Mouse (Mus musculus) midbrain, postnatal 0 days (tissue): ENCODE data around the gene Gm20388. TPM values are rescaled to one million over a fixed set of nuclear protein-coding genes. Genes with fewer than 3 reads are reported as not detected.

ENCODE experiments used
- ATAC-seq: fragments of 200-750 bp; cut with Nextera tagmentation; 2 replicates; pipeline ENCODE4 v1.8.0; 2017; ENCODE audit warnings: moderate number of reproducible peaks, mild to moderate bottlenecking, moderate TSS enrichment, moderate library complexity; ENCODE audit not compliant: low FRiP score
- DNase-seq: peaks from one replicate; pipeline ENCODE4 v3.0.0-alpha.2; 2015; ENCODE audit warnings: low spot score
- H3K27ac ChIP-seq: fragments of 300-500 bp; sonication (generic); 2 replicates; pipeline ENCODE4 v1.5.1; 2014; ENCODE audit warnings: low read depth, mild to moderate bottlenecking, low read length, mixed read lengths
- H3K27me3 ChIP-seq: fragments of 300-500 bp; sonication (generic); 2 replicates; pipeline ENCODE4 v1.6.1; 2014; ENCODE audit warnings: low read length, control low read depth, mixed read lengths; ENCODE audit not compliant: insufficient read depth
- H3K36me3 ChIP-seq: fragments of 300-500 bp; sonication (generic); 2 replicates; pipeline ENCODE4 v1.6.1; 2014; ENCODE audit warnings: low read length, control low read depth, mixed read lengths; ENCODE audit not compliant: insufficient read depth
- H3K4me1 ChIP-seq: fragments of 300-500 bp; sonication (generic); 2 replicates; pipeline ENCODE4 v1.6.1; 2014; ENCODE audit warnings: mild to moderate bottlenecking, control low read depth, antibody characterized with exemption, low read length, mixed read lengths; ENCODE audit not compliant: insufficient read depth
- H3K4me2 ChIP-seq: fragments of 300-500 bp; sonication (generic); 2 replicates; pipeline ENCODE4 v1.6.1; 2014; ENCODE audit warnings: low read depth, mild to moderate bottlenecking, low read length, mixed read lengths; ENCODE audit not compliant: poor library complexity, severe bottlenecking
- H3K4me3 ChIP-seq: fragments of 300-500 bp; sonication (generic); 2 replicates; pipeline ENCODE4 v1.5.1; 2014; ENCODE audit warnings: low read depth, mild to moderate bottlenecking, low read length, moderate library complexity
- H3K9ac ChIP-seq: fragments of 300-500 bp; sonication (generic); replicated peaks from 2 replicates; pipeline ENCODE4 v1.6.1; 2014; ENCODE audit warnings: mild to moderate bottlenecking, low read length, moderate library complexity, mixed read lengths; ENCODE audit not compliant: poor library complexity, severe bottlenecking
- H3K9me3 ChIP-seq: fragments of 300-500 bp; sonication (generic); 2 replicates; pipeline ENCODE4 v1.6.1; 2016; ENCODE audit warnings: low read length, control low read depth
- CTCF ChIP-seq: IDR thresholded peaks from 2 replicates; pipeline ENCODE4 v1.5.1; 2016; ENCODE audit warnings: antibody characterized with exemption, mild to moderate bottlenecking
- WGBS: fragments of 180-500 bp; shearing (Covaris S2); extraction: QIAGEN DNeasy Blood & Tissue Kit; methylation state at CpG from one replicate; pipeline ENCODE4 v1.1.7; 2014; 5-methylcytosine and 5-hydroxymethylcytosine counted together
- polyA plus RNA-seq: library from polyadenylated mRNA; unstranded; fragments of >200 nt; fragmentation: Nextera tagmentation; extraction: Ambion mirVana; gene quantifications from 2 replicates; pipeline ENCODE4 v1.2.1, GENCODE M21; 2015
- total RNA-seq: library from RNA; depleted of rRNA; stranded (reverse); fragments of >200 nt; gene quantifications from 2 replicates; pipeline ENCODE4 v1.2.3, GENCODE M21; 2014

Gene Gm20388
- total and polyA plus RNA-seq, 2 experiments from 2014 or later = 74.2 TPM; not detected in 1

GRCm38 (mm10) chr8:123036956-123037355 lies 3126.3 kb downstream of the Gm20388 start:
- Histone ChIP-seq H3K4me2 (no peak overlapping the region), H3K4me1 (peaks cover 16% of the 10 kb centered on the region), H3K4me3 (no peak overlapping the region), H3K9me3 (no peaks in the 10 kb centered on the region), H3K9ac (no peak overlapping the region), H3K27ac (no peak overlapping the region), H3K36me3 (no peaks in the 10 kb centered on the region), H3K27me3 (no peaks in the 10 kb centered on the region)
- DNase-seq = no peak
- 57% methylated on average over 3 of the region's 3 CpGs for WGBS
- no peak for ATAC-seq
- TF ChIP-seq CTCF = no peak

DNA sequence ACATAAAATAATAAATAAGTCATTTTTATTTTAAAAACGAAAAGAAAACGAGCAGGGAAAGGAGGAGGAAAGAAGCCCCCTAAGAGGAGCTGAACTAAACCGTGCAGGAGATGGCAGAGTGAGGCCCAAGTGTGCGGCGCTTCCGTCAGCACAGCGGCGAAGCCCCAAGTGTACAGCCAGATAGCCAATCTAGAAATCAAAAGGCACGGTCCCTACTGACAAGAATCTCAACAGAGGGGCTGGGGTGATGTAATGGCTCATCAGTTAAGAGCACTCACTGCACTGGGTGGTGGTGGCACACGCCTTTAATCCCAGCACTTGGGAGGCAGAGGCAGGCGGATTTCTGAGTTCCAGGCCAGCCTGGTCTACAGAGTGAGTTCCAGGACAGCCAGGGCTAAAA lies 3126.8 kb downstream of the Gm20388 start:
- no peak for ATAC-seq

DNA sequence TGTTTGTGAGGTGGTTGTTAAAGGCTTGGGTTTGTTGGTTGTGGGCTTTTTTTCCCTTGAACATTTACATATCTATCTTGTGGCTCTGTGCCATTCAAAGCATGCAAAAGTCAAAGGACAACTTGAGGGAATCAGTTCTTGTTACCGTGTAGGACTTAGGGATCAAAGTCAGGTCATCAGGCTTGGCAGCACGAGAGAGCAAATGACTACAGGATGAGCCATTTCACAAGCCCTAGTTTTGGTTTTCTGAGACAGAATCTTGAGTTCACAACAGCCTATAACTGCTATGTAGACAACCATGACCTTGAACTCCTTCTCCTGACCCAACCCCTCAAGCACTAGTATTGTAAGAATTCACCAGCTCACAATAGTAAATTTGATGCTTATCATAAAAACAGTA lies 3127.7 kb downstream of the Gm20388 start:
- no peak for TF ChIP-seq CTCF
- no peak overlapping the region for H3K27ac ChIP-seq
- H3K27me3 ChIP-seq = no peaks in the 10 kb centered on the region
- peaks cover 19% of the 10 kb centered on the region for H3K4me1 ChIP-seq
- H3K36me3 ChIP-seq = no peaks in the 10 kb centered on the region
- H3K9ac ChIP-seq = no peak overlapping the region
- no peak overlapping the region for H3K4me3 ChIP-seq
- no peak for DNase-seq
- no peaks in the 10 kb centered on the region for H3K9me3 ChIP-seq
- H3K4me2 ChIP-seq = no peak overlapping the region
- no peak for ATAC-seq
- WGBS = 48% methylated on average over 2 of the region's 2 CpGs

More for the DNA sequence above, 3126.8 kb downstream of the Gm20388 start:
- peaks cover 16% of the 10 kb centered on the region for H3K4me1 ChIP-seq
- H3K27ac ChIP-seq = no peak overlapping the region
- TF ChIP-seq CTCF = no peak
- H3K27me3 ChIP-seq = no peaks in the 10 kb centered on the region
- H3K4me3 ChIP-seq = no peak overlapping the region
- 85% methylated on average over 11 of the region's 11 CpGs for WGBS
- H3K9ac ChIP-seq = no peak overlapping the region
- H3K36me3 ChIP-seq = no peaks in the 10 kb centered on the region
- H3K4me2 ChIP-seq = no peak overlapping the region
- no peaks in the 10 kb centered on the region for H3K9me3 ChIP-seq
- no peak for DNase-seq

DNA sequence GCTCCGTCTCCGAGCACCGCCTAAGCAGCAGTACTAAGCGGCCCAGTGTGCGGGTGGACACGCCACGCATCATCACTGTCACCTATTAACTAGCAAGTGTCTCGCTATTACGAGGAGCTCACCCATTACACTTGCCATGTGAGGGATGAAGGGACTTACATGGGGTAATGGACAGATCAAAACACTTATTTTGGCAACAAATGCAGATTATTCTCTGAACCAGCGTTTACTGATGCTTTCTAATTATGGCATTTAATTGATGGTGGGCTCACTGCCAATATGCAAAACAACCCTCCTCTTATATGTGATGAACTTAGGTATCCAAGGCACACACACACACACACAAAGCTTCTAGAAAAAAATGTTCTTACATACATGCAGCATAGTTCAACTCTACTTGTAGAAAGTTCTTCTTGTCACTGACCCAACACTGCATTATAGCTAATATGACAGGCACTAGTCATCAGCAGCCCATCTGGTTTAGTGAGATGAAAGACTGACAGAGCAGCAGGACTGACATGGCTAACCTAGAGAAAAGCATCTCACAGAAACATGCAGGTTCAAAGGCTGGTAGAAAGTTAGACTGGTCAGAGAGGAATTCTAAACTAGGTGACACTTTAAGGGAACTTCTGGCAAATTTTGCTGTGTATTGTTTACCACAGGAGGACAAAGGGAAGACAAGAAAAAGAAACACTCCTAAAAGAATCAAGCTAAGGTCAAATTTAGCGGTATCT lies 3128.9 kb downstream of the Gm20388 start:
- peak overlapping the region; percentile 55 for H3K4me2 ChIP-seq
- TF ChIP-seq CTCF = no peak
- H3K9ac ChIP-seq = 0 out of 2 replicates have a peak overlapping the region, but pooled peaks have one; percentile 19
- DNase-seq (no peak), ATAC-seq (no peak)
- no peaks in the 10 kb centered on the region for H3K9me3 ChIP-seq
- H3K4me3 ChIP-seq = peak overlapping the region; percentile 99
- H3K36me3 ChIP-seq = no peaks in the 10 kb centered on the region
- H3K27ac ChIP-seq = no peak overlapping the region
- no peaks in the 10 kb centered on the region for H3K27me3 ChIP-seq
- 23% methylated on average over 11 of the region's 11 CpGs for whole genome bisulfite sequencing
- peaks cover 21% of the 10 kb centered on the region for H3K4me1 ChIP-seq

DNA sequence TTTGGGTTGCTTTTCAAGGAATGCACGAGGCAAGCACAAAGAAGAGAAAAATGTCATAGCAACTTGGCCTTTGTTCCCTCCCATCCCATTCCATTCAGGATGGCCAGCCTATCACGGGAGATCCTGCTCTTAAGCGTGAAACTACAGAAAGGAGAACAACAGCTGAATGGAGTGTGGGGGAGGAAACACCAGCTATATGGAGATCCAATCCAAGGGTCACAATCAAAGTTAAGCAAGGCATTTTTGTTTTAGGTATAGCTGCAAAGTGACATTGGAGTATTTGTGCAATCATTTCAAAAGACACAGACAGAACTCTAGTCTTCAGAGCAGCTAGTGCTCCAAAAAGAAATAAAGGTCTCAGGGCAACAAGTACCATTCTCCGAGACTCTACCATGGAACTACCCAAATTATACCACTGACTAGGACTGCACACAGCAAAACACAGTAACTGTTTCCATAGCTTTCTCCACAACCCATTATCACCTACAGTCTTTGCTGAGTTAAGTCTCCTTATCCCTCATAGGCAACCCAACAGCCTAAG lies 3129.5 kb downstream of the Gm20388 start:
- TF ChIP-seq CTCF = no peak
- H3K9me3 ChIP-seq = no peaks in the 10 kb centered on the region
- H3K27ac ChIP-seq = 0 out of 2 replicates have a peak overlapping the region, but pooled peaks have one; percentile 94
- no peaks in the 10 kb centered on the region for H3K36me3 ChIP-seq
- peak overlapping the region; percentile 99 for H3K4me3 ChIP-seq
- H3K9ac ChIP-seq = 0 out of 2 replicates have a peak overlapping the region, but pooled peaks have one; percentile 99
- no peak for ATAC-seq
- peak overlapping the region; percentile 55 for H3K4me2 ChIP-seq
- peaks cover 21% of the 10 kb centered on the region for H3K4me1 ChIP-seq
- WGBS = 3% methylated on average over 4 of the region's 4 CpGs
- DNase-seq = no peak
- no peaks in the 10 kb centered on the region for H3K27me3 ChIP-seq
